Mouse (Mus musculus) frontal cortex, adult 2 months (tissue): ENCODE measurements around the gene Gm8797. TPM values are rescaled to one million over a fixed set of nuclear protein-coding genes. Genes with fewer than 3 reads are reported as not detected.
"Not testable (repeated sequence)": the region's sequence is repeated elsewhere in the genome, so short reads cannot be mapped to it uniquely, and the experiment has no call there.

Experiments used
- DNase-seq, 2 experiments: peaks; one replicate each; pipeline ENCODE4 v3.0.0; 2022; ENCODE audit warnings: low spot score in 1 of 2; ENCODE audit errors: extremely low spot score in 1 of 2
- polyA plus RNA-seq: library from polyadenylated mRNA; depleted of rRNA; stranded (reverse); fragments of >200 nt; gene quantifications from 2 replicates; pipeline ENCODE4 v1.2.3, GENCODE M21; 2012; rRNA removed

Gm8797 gene
- polyA plus RNA-seq: 1.8 and 4.7 TPM in 2 replicates

DNA sequence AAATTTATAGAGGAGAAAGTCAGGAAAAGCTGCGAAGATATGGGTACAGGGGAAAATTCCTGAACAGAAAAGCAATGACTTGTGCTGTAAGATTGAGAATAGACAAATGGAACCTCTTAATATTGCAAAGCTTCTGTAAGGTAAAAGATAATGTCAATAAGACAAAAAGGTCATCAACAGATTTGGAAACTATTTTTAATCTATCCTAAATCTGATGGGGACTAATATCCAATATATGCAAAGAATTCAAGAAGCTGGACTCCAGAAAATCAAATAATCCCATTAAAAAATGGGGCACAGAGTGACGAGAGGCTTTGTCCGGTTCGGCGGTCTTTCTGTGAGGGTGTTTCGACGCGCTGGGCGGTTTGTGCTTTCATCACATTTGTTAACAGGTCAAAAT, at the start of gene Gm8797:
Gene Gm8797, plus strand, starts transcription at position 301 of the 400 bp plus-strand sequence.
- not testable (repeated sequence) for DNase-seq

DNA sequence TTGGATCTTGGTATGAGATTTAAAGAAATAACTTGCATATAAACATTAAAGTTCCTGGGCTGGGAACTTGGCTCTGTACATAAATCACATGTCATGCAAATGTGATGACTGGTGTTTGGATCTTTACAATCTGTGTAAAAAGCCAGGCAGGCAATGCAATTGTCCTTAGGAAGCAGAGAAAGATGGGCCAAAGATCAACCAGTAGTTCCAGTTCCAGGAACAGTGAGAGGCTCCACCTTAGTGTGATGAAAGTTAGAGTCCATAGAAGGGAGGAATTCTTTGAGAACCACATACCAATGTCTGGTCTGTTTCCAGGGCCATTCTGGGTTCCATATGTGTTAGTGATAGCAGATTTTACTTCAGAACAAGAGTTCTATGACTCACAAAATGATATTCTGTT, 36.1 kb upstream of the Gm8797 start:
- DNase-seq: no peak

GRCm38 (mm10) chr3:5732931-5733330, 17.7 kb upstream of the Gm8797 start:
- no peak for DNase-seq

GRCm38 (mm10) chr3:5754763-5755478, 4.3 kb downstream of the Gm8797 start:
- peak; percentile 2 to 37 for DNase-seq

DNA sequence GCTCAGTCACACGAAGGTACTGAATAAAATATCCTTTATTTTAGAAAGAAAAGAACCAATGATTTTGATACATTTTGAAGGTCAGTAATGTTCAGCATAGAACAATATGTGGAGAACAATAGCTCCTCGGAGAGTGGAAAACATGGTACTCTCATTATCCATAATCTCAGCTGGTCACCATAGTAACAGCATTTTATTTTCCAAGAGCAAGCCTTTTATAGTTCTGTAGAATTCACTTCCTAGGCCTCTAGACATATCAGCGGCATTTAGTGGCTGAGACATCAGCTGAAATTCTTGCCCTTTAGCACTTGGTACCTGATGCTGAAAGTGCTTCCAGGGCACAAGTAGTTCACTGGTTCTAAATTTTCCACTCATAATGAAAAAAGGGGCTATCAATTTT, 15.7 kb downstream of the Gm8797 start:
- DNase-seq: no peak

DNA sequence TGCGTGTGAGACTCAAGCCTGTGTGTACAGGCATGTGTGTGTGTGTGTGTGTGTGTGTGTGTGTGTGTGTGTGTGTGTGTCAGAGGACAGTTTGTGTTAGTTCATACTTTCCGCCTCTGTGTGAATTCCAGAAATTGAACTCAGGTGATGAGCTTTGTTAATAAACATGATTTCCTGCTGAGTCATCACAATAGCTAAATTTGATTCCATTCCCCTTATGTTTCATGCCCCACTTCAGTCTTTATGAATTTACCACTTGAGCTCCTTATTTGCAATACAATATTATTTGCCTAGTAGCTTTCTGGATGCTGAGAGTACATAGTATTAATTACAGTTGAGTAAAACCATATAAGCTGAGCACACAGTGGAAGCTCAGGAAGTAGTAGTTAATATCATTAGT, 26.3 kb downstream of the Gm8797 start:
- DNase-seq: no peak
